Mouse (Mus musculus) adrenal gland, postnatal 14 days (tissue): ENCODE results near the gene Col4a1. TPM values are rescaled to one million over a fixed set of nuclear protein-coding genes. Genes with fewer than 3 reads are reported as not detected.

ENCODE experiments used
- DNase-seq: peaks from one replicate; pipeline ENCODE4 v3.0.0; 2021; ENCODE audit warnings: mixed read lengths
- total RNA-seq: library from RNA; stranded (reverse); gene quantifications from 2 replicates; pipeline ENCODE4 v1.2.3, GENCODE M21; 2021

Col4a1 gene
- total RNA-seq, 1 experiment from 2014 or later, result 574 TPM

DNA sequence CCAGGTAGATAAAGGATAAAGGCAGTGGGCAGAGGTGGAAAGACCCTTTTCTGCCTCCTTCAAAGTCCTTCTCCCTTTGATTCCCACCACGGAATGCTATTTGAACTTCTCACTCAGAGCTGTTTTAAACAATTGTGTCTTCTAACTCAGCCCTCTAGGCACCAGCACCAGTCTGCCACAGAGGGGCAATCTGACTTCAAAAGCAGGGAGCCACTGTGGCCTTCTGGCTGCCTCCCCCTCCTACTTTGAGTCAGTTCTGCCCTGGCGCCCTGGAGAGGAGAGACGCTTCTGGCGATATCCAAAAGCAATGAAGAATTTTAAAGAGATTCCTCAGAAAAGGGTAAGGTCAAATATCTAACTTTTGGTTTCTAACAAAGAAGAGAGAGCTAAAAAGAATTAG, 82.3 kb downstream of the Col4a1 start:
- DNase-seq, result peak; percentile 65

- no peak for DNase-seq
Measured at GRCm38 (mm10) chr8:11227421-11227820, 85.2 kb downstream of the Col4a1 start.

- no peak for DNase-seq
Measured at GRCm38 (mm10) chr8:11225577-11226434, 86.8 kb downstream of the Col4a1 start.

DNA sequence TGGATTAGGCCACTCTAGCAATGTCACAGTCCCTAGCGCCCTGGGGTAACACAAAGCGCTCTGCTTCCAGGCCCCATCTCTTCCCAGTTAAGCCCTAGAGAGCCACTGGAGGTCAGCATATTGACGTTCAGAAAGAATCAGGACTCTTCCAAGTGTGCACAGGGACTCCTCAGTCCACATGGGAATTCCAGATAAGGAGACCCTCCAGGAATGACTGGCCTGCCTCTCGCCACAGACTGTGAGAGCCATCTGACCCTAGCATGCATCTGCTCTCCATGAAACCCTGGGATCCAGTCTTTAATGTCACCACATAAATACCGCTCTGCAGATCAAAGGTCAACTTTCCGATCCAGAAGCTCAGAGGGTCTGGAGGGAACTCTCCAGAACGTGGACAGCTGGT, 88.4 kb downstream of the Col4a1 start:
- no peak for DNase-seq

DNA sequence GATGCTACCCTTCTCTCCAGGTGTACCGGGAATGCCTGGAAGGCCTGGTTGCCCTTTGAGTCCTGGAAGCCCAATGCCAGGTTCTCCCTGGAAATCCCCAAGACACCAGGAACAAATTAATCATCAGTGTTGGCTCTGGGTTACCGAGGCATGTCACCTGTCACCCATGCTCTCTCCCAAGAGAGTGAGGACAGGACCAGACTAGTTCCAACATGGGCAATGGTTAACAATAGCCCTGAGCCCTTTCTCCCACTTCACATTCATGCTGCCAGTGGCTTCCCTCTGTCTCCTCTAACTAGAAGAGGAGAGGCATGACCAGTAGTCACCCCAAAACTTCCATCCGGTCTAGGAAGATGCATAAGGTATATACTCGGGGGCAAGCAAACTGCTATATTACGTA, 91.3 kb downstream of the Col4a1 start:
- no peak for DNase-seq

DNA sequence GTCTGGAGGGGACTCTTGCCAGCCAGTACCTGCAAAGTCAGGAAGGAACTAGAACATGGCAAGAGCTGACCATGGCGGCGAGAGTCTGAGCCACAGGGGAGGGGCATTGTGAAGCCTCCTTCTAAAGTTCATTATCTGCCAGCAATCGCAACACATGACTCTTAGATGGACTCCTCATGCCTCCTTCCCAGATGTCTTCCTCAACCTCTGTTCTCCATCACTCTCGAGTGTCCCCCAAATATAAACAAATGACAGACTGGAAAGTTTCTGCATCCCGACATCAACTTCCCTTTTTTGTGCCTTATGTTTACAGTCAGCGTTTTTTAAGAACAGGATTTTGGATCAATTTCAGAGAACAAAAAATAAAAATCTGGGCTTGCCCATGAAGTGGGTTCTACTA, 93.3 kb downstream of the Col4a1 start:
- no peak for DNase-seq

DNA sequence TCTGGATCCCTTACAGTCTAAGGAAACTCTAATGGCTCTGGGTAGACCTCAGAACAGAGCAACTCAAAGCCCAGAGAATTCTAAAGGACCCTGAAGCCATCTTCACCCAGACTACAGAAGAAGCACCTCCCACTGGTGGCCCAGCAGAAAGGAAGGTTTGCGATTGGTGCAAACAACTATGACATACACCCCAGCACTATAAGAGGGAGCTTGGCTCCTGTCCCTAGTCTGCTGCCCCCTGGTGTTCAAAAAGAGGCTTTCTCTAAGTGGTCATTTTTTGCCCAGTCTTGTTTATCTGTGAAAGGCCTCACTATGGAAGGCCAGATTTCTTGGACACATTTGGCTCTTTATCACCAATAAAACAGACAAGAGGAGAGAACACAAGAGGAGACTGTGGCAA, 97.4 kb downstream of the Col4a1 start:
- peak; percentile 83 for DNase-seq

DNA sequence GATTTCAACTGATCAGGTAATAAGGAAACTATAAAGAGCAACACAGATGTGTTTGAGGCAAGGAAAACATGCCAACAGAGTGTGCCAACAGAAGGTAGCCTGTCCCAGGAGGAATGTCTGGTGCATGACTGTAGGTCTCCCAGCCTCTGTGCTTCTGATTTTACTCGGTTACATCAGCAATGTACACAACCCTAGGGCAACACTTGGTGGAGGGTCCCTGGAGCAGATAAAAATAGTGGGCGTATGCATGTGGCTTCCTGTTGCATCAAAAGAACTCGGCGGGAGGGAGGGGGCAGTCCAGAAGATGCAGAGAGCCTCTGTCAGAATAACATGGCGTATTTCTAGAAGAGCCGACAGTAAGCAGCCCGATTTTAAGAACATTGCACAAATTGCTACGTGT, 106.1 kb downstream of the Col4a1 start:
- no peak for DNase-seq

DNA sequence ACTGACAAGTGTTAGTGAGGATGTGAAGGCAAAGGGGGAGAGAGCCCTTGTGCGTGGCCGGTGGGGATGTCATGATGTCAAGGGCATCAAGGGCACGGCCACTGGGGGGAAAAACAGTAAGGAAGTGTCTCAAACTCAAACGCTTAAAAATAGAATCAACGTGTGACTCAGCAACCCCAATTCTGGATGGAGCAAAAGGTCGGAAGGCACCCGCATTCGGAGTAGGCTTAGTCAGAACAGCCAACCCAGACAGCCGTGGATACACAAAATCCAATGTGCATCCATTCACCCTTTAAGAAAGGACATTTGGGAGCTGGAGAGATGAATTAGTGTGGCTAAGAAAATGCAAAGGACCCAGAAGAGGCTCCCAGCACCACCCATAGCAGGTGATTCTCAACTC, 107.1 kb downstream of the Col4a1 start:
- DNase-seq, result no peak

- no peak for DNase-seq
Measured at GRCm38 (mm10) chr8:11203260-11204110, 109.1 kb downstream of the Col4a1 start.

DNA sequence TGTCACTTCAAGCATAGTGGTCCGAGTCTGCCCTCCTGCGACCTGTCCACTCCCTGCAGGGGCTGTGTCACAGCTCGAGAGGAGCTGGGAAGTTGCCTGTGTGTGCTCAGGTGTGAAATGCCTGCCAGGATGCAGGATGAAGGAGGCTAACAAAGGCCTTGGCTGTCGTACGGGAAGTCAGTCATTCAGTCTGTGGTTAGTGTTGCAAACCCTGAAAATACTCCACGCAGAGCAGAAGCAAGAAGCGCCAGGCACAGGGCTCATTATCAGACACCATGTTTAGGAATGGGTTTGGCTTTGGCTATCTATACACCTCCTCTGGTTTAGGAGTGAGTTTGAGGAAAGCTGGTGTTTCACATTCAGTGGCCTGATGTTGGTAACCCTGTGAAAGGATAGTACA, 114.0 kb downstream of the Col4a1 start:
- DNase-seq, result no peak

GRCm38 (mm10) chr8:11197988-11198387, 114.6 kb downstream of the Col4a1 start:
- DNase-seq, result peak; percentile 54

DNA sequence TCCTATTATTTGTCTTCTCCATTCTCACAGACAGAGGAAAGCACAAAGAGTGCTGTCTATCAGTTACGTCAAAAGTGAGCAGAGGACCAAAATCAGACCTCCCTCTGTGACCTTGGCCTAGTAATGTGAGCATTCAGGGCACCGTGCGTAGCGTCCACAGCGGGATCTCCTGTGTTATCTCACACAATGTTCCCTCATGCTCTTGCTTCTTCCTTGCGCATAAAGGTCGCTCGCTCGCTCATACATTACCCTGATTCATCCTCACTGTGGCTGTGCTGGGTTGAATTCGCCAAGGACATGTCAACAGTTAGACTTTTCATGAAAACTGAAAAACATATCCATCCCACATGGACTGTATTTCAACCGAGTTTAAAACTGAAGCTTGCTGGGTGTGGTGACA, 115.4 kb downstream of the Col4a1 start:
- peak; percentile 70 for DNase-seq

- no peak for DNase-seq
Measured at GRCm38 (mm10) chr8:11192719-11193324, 119.8 kb downstream of the Col4a1 start.

DNA sequence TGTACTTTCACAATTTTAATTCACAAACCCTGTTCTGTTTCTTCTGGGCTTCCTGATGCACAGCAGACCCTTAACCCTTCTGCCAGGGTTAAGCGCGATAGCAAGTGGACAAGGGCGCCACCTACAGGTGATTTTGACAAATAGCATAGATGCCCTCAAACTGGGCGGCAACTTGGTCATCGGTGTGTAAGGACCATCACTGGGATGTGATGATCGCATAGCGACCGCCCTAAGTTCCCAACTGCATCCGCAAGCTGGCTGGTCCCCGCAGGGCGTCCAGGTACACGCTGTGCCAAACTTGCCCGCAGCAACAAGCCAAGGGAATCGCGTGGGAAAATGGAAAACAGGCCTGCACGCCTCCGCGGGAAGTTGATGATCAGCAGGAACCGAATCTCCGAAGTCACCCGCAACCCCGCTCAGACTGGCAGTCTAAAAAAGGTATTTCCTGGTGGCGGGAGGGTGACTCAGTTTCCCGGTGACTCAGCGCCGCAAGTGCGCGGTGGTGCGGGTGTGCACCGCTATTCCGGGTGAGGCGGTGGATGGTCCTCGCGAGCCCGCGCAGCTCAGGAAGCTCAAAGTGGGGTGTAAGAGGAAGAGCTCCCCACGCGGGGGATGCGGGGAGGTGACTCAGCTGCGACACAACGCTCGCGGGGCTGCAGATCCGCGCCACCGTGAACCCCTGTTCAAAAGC, 124.9 kb downstream of the Col4a1 start:
- DNase-seq, result peak; percentile 79

DNA sequence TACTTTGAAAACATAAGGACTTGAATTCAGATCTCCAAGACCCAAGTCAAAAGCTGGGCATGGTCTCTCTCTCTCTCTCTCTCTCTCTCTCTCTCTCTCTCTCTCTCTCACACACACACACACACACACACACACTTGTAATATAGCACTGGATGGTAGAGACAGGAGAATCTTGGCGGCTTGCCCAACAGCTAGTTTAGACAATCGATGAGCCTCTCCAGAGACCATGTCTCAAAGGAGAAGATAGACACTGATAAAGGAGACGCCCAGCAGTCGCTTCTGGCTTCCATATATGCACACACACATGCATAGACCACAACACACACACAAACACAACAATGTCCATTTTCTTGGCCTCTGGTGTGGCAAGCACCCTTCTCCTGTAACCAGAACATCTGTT, 126.2 kb downstream of the Col4a1 start:
- DNase-seq, result no peak

GRCm38 (mm10) chr8:11185672-11186071, 127.0 kb downstream of the Col4a1 start:
- no peak for DNase-seq

GRCm38 (mm10) chr8:11183611-11184031, 129.0 kb downstream of the Col4a1 start:
- DNase-seq, result peak; percentile 69

DNA sequence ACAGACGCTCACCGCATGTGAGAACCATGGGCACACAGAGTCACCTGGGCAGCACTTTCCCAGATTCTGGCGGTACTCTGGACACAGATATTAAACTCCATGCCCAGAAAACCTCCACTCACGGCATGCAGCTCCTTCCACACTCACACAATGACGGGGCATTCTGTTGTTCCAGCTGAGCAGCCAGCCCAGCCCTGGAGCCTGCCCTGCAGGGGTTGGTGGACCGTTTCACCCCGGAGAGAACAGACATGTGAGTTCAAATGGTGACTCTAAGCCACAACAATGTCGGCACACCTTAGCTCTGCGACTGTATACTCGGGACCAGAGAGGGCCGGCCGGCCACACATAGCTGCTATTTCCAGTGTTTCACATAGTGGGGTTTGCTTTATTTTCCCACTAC, 130.0 kb downstream of the Col4a1 start:
- DNase-seq, result no peak

DNA sequence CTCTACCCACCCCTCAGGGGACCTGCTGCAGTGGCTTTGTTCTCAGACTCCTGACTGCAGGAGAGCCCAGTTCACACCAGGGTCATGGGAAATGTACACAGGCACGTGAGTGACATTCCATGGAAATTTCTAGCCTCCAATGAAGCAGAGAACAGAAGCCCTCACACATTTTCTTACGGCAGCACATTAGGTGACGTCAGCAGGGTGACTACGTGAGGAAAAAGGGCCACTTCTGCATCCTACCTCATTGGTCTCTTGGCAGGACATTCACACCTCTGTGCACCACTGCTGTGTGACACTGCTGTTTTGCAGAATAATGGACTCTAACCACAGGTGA, 130.5 kb downstream of the Col4a1 start:
- DNase-seq, result no peak

DNA sequence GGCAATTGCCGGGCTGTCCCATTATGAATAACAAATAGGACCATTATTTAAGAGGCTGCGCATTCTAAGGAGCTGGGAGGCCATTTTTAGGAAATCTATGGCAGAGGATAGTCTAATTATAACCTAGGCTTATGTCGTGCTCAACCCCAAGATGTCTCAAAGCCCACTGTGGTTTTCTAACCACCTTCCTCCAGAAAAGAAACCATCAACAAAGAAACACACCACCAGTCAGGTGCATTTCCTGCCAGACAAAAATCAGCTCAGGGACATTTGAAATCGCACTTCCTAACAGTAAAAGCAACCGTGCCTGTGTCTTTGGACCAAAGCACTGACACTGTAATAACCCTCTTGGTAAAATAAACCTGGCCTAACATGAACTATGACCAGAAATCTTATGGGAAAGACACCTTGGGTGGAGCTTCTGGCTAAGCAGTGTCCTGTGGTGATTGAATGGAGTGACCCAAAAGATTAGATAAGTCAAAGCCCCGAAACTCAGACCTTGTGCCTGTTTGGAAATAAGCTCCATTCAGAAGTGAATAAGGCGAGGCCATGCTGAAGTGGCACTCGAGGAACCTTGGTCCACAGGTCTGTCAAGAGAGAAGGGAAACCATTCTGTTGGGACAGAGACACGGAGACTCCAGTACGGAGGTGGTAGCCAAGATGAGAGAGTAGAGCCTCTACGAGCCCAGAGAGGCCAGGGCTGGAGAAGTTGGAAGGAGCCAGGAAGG, 131.0 kb downstream of the Col4a1 start:
- DNase-seq, result no peak

GRCm38 (mm10) chr8:11179869-11180268, 132.8 kb downstream of the Col4a1 start:
- no peak for DNase-seq
